Mouse (Mus musculus): Measurements from ENCODE around the gene Adsl.

GRCm38 (mm10) chr15:81008689-81009123 is 60.4 kb downstream of the Adsl start:
- TF ChIP-seq CTCF (IDR thresholded peaks at IDR 0.05; ENCODE audit: low read depth, low read length): no peak; the same call in 1 of the 2 replicates
- TF ChIP-seq POLR2A (IDR thresholded peaks at IDR 0.05; ENCODE audit: extremely low read depth, insufficient read depth, low read length): no peak
